Mouse (Mus musculus): ENCODE results near the gene Rrp9.

The Rrp9 gene

DNA sequence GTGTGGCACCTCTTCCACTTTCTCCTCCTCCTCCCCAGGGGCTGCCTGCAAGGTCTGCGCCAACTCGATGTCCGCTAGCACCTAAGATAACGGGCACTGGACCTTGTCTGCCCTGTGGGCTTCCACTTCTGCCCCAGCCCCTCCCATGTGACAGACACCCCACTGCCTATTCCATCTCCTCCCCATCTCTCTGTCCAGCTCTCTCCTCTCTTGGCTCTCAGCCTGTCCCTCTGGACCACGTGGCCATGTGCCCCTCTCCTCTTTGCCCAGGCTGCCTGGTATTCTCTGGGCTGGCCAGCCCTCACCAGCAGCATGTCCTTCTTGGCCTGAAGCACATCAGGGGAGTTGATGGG lies 2.0 kb upstream of the Rrp9 start:
- 81% methylated on average over 5 of the region's 5 CpGs for whole genome bisulfite sequencing

DNA sequence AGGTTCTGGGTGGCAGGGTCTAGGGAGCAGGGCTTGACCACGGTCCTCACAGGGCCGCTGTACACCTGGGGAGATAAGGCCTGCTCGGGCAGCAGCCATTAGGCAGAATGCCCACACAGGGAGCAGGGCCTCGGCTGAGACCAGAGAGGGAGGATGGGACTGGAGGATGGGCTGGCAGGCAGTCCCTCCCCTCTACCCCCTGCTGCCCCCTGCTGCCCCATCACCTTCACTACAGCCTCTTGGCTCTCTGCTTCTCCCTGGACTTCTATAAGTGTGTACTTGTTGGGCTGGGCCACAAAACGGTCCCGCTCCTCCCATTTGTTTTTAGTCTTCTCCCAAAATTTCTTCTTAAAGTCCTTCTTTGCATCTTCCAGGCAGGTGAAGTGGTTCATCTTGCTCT lies 1.3 kb upstream of the Rrp9 start:
- 26% methylated on average over 6 of the region's 6 CpGs for WGBS

DNA sequence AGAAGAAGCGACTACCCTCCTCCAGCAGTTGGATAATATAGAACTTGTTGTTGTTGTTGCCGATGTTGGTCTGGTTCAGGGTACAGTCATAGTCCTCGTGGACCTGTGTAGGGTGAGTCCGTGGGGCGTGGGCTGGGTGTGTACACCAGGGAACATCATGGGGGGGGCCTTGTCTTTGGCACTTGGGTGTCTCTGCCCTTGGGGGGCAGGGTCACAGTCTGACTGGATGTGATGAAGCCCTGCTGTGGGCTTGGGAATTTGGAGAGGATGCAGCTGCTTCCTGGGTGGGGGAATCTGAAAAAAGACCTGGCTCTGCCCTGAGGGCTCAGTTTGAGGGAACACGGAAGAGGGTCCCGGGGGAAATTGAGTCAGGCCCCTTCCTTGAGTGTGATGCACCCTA lies 717 bp upstream of the Rrp9 start:
- 58% methylated on average over 7 of the region's 7 CpGs for WGBS

DNA sequence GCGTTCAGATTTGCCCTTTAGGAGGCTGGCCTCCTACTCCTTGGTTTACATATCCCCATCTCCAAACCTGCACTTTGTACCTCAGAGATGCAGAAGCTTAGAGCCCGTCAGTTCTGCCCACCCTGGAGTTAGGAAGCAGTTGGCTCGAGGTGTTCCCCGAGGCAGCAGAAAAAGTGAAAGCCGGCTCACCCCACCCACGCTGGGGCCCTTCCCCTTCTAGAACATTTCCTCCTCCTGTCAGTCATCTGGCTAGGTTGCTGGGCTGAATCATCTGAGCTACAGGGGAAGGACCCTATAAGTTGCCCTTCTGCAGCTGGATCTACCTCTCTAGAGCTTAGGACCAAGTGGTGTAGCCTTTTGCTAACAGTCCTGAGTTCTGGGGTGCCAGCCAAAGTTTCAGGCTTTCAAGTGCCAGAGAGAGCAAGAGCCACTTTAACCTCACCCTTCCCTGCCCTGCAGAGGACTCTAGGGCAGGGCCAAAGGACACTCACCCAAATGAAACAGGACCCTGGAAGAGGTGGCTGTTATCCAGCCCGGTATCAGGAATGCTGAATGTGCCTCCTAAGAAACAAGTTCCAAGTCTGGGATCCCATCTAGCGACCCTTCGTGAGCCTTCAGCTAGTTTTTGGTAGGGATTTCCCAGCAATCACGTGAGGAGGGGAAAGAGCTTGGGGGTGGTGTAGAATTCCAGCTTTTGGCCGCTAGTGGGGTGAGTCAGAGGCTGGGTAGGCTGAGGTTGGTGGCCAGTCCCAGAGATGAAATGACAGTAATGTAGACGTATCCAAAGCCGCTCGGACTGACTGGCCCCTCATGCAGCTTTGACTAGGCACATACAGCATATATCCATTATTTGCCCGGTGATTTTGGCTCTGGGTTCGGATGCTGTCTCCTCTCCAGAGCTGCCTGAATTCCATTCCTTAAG lies 500 bp downstream of the Rrp9 start:
- WGBS: 21% methylated on average over 16 of the region's 16 CpGs

DNA sequence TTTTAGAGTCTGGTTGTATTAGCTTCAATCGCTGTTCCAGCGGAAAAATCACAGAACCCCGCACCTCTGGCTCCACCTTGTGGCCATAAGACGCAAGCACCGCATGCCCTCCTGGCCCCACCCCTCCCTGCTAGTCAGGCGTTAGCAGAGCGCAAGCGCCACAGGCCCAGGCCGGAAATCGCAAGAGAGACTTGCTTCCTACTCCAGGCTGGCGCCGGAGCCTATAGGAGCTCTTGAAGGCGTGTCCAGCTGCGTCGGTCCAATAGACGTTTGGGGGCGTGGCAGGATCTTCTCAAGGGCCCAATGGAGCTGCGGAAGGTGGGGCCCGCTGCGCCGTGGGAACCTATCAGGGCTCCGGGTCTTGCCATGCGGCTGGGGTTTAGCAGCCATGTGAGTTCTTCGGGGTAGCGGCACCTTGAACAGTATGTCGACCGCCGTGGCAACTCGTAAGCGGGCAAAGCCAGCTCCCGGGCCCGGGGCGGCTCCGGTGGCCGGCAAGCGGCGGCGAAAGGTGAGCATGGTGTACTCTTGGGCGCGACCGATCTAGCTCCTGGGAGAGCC lies 1.2 kb downstream of the Rrp9 start, which contains the start of gene Parp3:
Parp3 (minus strand) TSS at position 26 of the 561 bp plus-strand sequence.
- WGBS: under 1% methylated on average over 41 of the region's 41 CpGs

DNA sequence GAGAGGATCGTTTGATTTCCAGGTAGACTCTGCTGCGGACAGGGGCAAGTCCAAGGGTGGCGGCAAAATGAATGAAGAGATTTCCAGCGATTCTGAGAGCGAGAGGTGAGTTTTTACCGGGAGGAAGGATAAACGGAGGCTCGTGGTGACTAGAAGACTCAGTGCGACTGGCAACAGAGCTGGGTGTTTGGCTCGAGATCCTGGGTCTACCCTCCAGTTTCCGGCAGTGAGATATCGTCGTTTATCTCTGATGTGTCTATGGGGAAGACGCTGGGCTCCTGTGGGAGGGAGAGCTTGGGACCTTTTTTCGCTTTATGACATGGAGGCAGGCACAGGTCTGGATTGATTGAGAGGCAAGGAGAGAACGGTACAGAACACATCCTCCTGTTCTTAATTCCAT lies 1.9 kb downstream of the Rrp9 start:
- 2% methylated on average over 16 of the region's 16 CpGs for WGBS

DNA sequence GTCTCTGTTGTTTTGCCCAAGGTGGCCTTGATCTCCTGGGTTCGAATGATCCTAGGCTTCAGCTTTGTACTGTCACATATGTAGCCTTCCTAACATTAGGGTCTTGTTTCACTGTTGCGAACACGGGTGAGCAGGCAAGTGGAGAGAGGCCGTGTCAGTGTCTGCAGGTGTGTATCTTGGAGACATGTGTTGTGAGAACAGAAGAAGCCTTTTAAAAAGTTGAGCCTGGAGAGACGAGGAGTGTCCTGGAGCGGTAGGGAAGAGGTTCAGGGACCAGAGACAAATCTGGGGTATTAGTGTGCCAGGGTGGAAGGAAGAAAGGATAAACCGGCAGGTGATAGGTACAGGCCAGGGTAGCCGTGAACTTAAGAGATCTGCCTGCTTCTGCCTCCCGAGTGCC lies 2.3 kb downstream of the Rrp9 start:
- WGBS: 76% methylated on average over 9 of the region's 9 CpGs

DNA sequence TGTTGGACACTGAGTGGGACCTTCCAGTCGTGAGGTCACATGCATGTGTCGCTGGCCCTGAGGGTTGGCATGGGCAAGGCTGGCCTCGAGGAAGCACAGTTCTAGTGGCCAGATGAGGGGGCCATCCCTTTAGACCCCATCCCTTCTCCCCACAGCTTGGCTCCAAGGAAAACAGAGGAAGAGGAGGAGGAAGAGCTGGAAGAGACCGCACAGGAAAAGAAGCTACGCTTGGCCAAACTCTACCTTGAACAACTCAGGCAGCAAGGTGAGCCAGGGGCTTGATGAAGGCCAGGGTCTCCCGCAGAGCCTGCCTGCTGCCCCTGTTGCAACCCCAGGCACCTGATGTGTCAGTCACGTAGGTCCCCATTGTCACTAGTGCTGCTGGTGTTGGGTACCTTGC lies 4.8 kb downstream of the Rrp9 start:
- WGBS: 95% methylated on average over 7 of the region's 7 CpGs

DNA sequence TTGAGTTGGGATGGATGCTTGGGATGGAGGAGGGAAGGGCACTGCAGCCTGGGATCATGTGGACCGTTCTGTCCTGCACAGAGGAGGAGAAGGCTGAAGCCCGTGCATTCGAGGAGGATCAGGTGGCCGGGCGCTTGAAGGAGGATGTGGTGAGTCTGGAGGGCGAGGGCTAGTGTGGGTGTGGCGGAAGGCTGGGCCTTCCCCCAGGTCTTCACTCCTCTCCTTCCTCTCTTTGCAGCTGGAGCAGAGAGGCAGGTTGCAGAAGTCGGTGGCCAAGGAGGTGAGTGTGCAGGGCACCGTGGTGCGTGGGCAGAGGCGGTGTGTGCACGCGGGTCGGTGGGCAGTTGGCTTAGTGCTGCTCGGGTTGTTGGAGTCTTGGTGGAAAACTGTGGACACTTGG lies 5.3 kb downstream of the Rrp9 start:
- WGBS: 95% methylated on average over 15 of the region's 15 CpGs

DNA sequence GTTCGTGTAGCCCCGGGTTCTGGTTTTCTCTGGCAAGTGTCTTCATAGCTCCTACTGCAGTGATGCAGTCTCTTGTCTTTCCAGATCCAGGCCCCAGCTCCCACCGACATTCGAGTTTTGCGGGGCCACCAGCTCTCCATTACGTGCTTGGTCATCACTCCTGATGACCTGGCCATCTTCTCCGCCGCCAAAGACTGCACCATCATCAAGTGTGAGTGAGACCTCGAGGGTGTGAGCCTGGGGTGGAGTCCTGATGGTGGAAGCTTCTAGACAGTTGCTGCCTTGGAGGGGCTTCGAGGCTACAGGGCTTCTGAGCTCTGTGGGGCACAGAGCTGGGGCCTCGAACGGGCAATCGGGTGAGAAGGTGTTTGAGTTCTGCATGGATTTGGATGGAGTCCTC lies 5.9 kb downstream of the Rrp9 start:
- WGBS: 90% methylated on average over 13 of the region's 13 CpGs

DNA sequence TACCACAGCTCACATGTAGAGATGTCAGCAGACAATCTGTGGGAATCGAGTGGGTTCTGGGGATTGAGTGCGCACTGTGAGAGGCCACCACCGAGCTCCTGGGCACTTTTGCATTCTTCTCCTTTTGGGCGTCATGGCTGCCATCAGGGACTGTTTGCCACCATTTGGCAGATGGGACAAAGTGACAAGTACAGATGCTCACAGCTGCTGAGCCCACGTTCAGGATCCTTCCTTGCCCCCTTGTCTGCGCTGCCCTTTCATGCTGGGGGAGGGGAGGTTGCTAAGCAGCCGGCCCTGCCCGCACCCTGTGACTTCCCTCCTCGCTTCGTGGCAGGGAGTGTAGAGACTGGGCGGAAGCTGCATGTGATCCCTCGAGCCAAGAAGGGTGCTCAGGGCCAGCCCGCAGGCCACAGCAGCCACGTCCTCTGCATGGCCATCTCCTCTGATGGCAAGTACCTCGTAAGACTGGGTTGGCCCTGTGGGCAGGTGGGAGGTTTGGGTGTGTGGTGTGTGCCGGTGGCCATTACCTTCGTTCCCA lies 6.9 kb downstream of the Rrp9 start:
- WGBS: 83% methylated on average over 17 of the region's 17 CpGs

DNA sequence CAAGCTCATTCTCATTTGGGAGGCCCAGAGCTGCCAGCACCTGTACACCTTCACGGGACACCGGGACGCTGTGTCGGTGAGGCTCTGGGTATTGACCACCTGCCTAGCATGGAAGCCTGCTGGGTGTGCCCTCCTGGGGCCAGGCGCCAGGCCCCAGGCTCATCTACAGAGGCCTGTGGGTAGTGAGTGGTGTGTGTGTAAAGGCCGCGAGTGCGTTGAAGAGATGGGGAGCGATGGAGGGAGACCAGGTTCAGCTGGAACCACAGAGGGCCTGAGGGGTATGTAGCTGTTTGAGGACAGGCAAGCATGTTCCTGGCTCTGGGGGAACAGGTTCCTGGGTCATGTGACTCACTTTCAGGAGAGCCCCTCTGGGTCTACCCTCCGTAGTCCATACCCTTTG lies 7.4 kb downstream of the Rrp9 start:
- WGBS: 94% methylated on average over 10 of the region's 10 CpGs

DNA sequence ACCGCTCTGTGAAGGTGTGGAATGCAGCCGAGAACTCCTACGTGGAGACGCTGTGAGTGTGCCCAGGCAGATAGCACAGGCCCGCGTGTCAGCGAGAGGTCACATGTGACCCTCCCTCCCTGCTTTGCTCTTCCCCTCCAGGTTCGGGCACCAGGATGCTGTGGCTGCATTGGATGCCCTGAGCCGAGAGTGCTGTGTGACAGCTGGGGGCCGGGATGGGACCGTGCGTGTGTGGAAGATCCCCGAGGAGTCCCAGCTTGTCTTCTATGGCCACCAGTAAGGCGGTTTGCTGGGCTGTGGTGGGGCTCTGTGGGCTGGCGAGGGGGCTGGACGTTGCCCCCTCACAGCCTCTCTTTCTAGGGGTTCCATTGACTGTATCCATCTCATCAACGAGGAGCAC lies 7.8 kb downstream of the Rrp9 start:
- 92% methylated on average over 17 of the region's 17 CpGs for WGBS

DNA sequence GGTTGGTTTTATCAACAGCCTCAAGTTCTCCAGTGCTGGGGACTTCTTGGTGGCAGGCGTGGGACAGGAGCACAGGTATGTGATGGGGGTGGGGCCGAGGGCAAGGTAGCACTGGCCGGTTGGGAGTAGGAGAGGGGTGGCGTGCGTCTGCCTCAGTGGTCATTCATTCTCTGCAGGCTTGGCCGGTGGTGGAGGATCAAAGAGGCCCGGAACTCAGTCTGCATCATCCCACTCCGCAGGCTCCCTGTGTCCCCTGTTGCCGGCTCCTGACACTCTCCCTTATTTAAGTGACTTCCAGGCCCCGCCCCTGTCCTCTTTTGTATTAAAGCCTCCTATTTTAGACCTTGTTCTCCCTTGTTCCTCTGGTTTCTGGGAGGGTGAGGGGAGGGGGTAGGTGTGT lies 9.3 kb downstream of the Rrp9 start:
- WGBS: 91% methylated on average over 10 of the region's 10 CpGs

DNA sequence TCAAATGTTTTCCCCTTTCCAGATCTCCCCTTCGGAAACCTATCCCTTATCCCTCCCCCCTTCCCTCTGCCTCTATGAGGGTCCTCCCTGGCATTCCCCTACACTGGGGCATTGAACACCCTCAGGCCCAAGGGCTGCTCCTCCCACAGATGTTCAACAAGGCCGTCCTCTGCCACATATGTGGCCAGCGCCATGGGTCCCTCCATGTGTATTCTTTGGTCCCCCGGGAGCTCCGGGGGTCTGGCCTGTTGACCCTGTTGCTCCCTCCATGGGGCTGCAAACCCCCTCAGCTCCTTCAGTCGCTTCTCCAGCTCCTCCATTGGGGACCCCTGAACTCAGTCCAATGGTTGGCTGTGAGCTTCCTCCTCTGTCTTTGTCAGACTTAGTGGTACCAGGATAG lies 11.8 kb downstream of the Rrp9 start:
- WGBS: 87% methylated on average over 6 of the region's 6 CpGs

DNA sequence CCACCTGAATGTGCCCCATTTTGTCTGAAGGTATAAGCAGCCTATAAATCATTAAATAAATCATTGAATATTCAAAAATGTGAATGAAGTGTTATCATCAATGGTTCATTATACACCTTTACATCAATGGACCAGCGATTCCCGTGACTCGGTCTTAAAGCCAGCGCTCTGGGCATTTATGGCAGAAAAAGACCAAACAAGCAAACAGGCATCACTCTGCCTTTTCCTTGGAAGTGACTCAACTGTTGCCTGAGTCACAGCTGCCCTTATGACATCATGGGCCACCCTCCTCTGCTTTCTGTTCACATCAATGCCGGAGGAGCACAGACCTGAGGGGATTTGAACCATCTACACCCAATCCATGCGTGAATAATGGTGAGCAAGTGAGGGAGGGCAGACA lies 23.9 kb downstream of the Rrp9 start, which contains the start of gene Iqcf1:
Iqcf1 (plus strand) TSS at position 301 of the 400 bp plus-strand sequence.
- 93% methylated on average over 6 of the region's 6 CpGs for WGBS

DNA sequence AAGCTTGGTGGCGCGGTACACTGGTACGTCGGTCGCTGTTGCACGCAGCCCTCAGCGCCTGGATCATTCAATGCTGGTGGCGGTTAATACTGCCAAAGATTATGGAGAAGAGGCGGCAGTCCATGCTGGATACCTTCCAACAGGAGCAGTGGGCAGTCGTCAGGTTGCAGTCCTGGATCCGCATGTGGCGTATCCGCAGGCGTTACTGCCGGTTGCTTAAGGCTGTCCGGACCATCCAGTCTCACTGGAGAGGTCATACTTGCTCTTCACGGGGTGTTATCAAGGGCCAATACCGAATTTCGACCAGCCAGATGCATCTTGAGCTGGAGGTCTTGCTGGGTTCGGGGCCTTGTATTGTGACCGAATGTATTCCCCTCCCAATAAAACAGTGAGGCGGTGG lies 26.1 kb downstream of the Rrp9 start:
- 89% methylated on average over 22 of the region's 22 CpGs for WGBS

DNA sequence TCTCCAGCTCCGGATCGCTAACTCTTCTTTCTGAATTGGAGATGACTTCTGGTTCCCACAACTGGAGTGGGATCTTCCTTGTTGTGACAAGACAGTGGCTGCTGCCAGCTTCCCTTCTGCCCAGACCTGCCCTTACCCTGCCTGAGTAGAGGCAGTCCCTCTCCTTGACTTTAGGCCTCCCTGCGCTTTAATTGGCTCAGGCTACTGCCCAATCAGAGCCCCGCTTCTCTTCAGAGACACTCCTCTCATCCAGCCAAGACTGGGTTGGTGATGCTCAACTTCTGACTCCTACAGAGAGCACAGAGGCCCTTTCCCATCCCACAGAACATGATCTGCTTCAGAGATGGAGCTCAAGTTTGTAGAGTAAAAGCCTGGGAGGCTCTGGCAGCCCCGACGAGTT lies 28.5 kb downstream of the Rrp9 start:
- WGBS: 88% methylated on average over 6 of the region's 6 CpGs

DNA sequence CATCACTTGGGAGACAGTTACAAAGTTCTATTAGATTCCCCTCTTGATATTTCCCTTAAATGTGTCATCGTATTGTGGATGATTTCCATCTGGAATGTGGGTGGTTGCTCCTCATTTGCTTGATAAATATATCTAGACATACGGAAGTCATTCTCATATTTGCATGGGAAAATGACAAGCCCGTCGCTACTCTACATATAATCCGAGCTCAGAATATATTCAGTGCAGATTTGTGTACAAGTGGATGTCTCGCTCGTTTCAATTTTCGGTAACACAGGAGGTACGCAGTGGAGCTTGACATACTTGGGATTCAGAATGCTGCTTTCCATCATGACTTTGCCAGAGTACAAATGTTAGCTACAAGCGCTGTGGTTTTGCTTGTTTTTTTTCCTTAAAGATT lies 33.6 kb downstream of the Rrp9 start:
- 57% methylated on average over 10 of the region's 10 CpGs for WGBS

DNA sequence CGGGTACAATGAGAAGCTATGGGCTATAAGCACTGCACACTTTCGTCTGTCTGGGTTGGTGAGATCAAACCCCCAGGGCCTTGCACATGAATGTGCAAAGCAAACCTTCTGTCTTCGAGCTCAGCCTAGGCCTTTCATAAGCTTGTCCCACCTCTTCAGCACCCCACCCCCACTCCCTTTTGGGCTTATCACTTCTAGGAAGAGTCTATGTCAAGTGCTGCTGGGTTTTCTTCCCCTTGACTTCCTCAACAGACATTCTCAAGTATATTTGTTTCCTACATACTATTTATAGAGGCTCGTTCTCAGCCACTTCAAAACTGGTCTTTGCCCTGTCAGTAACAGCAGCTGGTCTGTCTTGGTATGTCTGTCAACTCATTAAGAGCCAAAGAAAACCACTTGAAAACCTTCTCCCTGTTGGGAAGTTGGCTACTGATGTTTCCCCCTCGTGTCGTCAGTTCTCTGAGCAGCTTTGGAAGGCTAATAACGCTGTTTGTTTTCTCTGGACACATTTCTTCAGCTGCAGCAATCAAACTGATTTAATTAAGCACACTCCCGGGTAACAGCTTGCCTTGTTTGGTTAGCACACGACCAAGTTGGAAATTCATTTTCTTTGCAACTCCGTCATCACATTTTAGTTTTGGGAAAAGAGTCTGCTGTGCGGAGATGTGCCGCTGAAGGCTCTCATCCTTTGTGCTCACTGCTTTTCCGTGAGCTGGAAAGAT lies 37.1 kb downstream of the Rrp9 start:
- 28% methylated on average over 13 of the region's 13 CpGs for WGBS

DNA sequence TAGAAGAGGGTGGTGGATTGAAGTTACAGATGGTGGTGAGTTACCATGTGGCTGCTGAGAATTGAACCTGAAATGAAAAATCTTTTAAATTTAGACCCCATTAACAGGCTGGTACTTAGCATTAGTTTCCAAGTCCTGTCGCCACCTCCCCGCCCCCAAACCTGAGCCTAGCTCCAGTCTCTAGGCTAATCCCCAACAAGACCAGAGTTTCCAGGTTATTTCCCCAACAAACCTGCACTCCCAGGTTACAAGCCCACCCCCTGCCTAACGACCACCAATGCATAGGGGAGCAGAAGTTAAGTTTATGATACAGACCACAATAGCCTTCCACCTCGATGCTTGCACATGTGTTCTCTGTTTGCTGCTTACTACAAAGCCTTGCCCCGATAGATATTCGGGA lies 37.8 kb downstream of the Rrp9 start:
- 63% methylated on average over 6 of the region's 6 CpGs for WGBS

DNA sequence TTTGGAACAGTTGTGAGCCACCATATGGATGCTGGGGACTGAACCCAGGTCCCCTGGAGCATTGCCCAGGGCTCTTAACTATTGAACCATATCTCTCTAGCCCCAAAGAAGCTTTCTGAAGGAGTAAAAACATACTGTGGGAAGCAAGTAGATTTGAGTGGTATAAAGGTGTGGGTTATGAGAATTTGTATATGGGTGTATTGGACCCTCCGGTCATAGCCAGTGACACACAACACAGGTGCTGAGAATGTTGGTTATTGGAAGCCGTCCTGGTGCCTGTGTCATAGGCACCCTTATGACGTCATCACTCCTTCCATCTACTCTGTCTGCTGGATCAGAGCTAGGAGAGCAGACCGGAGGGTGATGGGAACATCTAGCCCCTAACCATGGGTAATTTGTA lies 38.5 kb downstream of the Rrp9 start, which contains the start of gene Iqcf5:
Iqcf5 (plus strand) TSS at position 301 of the 400 bp plus-strand sequence.
- 91% methylated on average over 4 of the region's 4 CpGs for WGBS

All from cerebral cortex, adult 2 months (tissue).